Mouse (Mus musculus): Measurements from ENCODE around the gene Zfp626. TPM values are rescaled to one million over a fixed set of nuclear protein-coding genes. Genes with fewer than 3 reads are reported as not detected.

Zfp626 gene
- polyA plus RNA-seq (2017; shearing (Covaris generic)): 3.2 TPM

DNA sequence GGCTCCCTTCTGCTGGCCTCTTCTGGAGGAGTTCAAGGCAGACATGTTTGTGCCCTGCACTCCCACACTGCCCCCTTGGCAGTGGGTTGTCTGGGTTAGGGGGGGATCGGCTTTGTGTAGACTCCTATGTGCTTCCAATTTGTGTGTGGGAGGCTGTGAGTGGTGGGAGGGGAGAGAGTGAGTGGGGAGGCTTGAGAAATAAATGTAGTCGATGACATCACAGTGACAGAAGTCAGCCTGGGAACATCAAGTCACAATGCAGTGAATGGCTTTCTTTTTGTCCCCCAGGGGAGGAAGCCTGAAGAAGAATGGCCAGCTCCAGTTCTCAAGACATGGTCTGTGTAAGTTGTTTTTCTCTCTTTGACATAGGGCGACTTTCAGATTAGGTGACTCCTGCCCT, at the start of gene Zfp626:
TSS of gene Zfp626 (plus strand) at position 301 of the 400 bp plus-strand sequence.

DNA sequence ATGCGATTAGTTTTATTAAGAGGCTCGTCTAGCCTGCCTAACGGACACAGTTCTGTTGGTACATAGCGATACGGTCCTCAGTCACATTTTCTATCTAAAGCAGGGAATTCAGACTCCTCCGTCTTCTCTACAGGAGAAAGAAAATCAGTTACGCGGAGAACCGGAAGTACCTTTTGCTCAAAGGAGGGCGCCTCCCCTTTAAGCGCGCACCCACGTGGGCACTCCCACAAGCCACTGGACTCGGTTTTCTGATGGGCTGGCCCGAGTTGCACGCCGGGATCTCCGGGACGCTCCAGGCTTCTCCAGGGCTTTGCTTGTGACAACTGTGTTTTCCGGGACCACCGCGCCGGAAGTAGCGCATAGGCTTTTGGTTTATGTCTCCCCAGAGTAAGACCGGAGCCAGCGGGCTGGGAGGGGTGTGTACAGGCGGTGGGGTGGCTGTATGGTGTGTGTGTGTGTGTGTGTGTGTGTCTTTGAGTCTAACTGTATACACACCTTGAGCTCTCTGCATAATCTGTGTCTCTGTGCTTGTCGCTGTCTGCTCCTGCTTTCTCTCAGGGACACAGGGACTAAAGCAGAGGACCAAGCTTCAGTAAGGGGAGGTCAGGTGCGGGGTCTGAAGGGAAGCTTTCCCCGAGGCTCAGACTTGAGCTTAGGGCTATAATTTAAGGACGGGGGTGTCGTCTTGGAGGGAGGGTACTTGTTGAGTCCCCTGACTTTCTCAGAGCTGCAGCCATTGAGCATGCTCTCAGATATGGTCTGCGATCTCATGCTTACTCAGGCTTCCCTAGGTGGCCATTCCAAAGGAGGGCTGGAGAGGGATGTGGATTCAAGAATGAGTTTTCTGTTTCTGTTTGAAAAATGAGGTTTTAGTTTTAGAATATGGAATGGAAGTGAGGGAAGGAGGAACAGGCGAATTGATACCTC, 31.6 kb downstream of the Zfp626 start, which contains the start of gene Zfp59:
TSS of gene Zfp59 (plus strand) at position 285 of the 927 bp plus-strand sequence.

DNA sequence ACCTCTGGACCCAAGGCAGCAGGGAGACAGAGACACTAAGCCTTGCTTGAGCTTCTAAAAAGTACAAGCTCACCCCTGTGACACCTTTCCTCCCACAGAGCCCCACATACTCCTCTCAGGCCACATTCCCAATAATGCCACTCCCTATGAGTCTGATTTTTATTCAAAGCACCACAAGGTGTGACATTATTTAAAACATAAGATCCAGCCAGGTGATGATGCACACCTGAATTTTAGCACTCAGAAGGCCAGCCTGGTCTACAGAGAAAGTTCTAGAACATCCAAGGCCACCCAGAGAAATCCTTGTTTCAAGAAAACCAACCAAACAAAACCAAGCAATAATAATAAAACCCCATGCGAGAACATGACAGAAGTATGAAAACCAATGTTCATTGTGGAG, 50.2 kb downstream of the Zfp626 start, which contains the start of gene Zfp607a:
TSS of gene Zfp607a (plus strand) at position 301 of the 400 bp plus-strand sequence.

Other genes starting within 250 kb of the Zfp626 start
- gene Akt2, start 215.6 kb upstream of the Zfp626 start, polyA plus RNA-seq (2017; shearing (Covaris generic)): 106 TPM
- gene Ttc9b, start 153.3 kb upstream of the Zfp626 start, polyA plus RNA-seq (2017; shearing (Covaris generic)): not detected
- 0.62 TPM for gene Map3k10, start 132.6 kb upstream of the Zfp626 start, polyA plus RNA-seq (2017; shearing (Covaris generic))
- 4.4 TPM for gene Zfp607b, start 117.9 kb upstream of the Zfp626 start, polyA plus RNA-seq (2017; shearing (Covaris generic))
- gene Zfp60, start 75.8 kb upstream of the Zfp626 start, polyA plus RNA-seq (2017; shearing (Covaris generic)): 18.1 TPM
- 9.0 TPM for gene Zfp59, start 31.4 kb downstream of the Zfp626 start, polyA plus RNA-seq (2017; shearing (Covaris generic))
- gene Zfp607a, start 50.3 kb downstream of the Zfp626 start, polyA plus RNA-seq (2017; shearing (Covaris generic)): 11.7 TPM
- gene Zfp974, start 122.3 kb downstream of the Zfp626 start, polyA plus RNA-seq (2017; shearing (Covaris generic)): 8.6 TPM
- gene Zfp780b, start 172.0 kb downstream of the Zfp626 start, polyA plus RNA-seq (2017; shearing (Covaris generic)): 15.7 TPM
- gene Zfp850, start 206.9 kb downstream of the Zfp626 start, polyA plus RNA-seq (2017; shearing (Covaris generic)): 6.7 TPM
- 217 TPM for gene Psmc4, start 242.9 kb downstream of the Zfp626 start, polyA plus RNA-seq (2017; shearing (Covaris generic))